Mouse (Mus musculus) heart, postnatal 14 days (tissue): ENCODE measurements around the gene Pecr. TPM values are rescaled to one million over a fixed set of nuclear protein-coding genes. Genes with fewer than 3 reads are reported as not detected.

ENCODE experiments used
- DNase-seq, 2 experiments: peaks; one replicate each; pipeline ENCODE4 v3.0.0; 2021 to 2022
- intact Hi-C: fragments of 180-260 bp; cut with DNase I; formaldehyde crosslinking; loops from one replicate; pipeline ENCODE4 v1.15.1; 2025
- long read RNA-seq, 2 experiments: library from polyadenylated mRNA; stranded (forward); transcript quantifications; one replicate each; pipeline ENCODE4 v2.0.0; 2021
- total RNA-seq, 2 experiments: library from RNA; stranded (reverse); gene quantifications; 2 replicates each; pipeline ENCODE4 v1.2.3; 2021

Pecr gene
- 10 to 100 TPM; 11.1 to 11.4 TPM for total RNA-seq
- long read RNA-seq, experiment 1, transcript Pecr-201 (8 exons, 1,186 nt) = major isoform, 21 of 24 reads
- long read RNA-seq, experiment 1, partial matches to known transcripts = 0 of 24 reads
- long read RNA-seq, experiment 1, other reads (novel, unspliced or antisense) = 3 of 24 reads
- long read RNA-seq, experiment 2, transcript Pecr-201 (8 exons, 1,186 nt) = major isoform, 21 of 21 reads
- long read RNA-seq, experiment 2, partial matches to known transcripts = 0 of 21 reads
- long read RNA-seq, experiment 2, other reads (novel, unspliced or antisense) = 0 of 21 reads

DNA sequence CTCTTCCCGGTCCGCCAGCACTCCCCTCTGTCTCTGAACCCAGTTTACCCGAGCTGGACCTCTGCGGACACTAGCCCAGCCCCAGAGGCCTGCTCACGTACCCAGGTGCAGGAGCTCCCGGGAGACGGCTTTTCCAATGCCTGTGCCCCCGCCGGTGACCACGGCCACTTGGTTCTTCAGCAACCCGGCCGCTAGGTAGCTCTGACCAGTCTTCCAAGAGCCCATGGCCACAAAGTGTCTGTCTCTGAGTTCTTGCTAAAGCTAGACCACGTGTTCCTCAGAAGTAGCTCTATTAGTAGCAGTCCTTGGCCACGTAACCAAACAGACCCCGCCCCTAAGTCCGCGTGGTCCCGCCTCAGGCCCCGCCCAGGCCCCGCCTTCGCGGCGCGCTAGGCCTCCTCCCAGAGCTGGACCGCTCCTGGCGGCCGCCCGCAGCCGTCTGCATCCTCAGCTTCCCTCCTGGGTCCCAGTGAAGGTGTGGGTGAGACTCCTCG lies at the start of gene Pecr, which contains the start of gene Tmem169:
Gene Pecr (minus strand): TSS at position 323 of the 494 bp plus-strand sequence.
Gene Tmem169 (plus strand): TSS at position 378 of the 494 bp plus-strand sequence.
- intact Hi-C loops = loop anchor here (5.0 kb wide), 1 partner anchor 42 kb away; no protein-coding TSS in a partner anchor
- peak; percentile 93 to 96 for DNase-seq

DNA sequence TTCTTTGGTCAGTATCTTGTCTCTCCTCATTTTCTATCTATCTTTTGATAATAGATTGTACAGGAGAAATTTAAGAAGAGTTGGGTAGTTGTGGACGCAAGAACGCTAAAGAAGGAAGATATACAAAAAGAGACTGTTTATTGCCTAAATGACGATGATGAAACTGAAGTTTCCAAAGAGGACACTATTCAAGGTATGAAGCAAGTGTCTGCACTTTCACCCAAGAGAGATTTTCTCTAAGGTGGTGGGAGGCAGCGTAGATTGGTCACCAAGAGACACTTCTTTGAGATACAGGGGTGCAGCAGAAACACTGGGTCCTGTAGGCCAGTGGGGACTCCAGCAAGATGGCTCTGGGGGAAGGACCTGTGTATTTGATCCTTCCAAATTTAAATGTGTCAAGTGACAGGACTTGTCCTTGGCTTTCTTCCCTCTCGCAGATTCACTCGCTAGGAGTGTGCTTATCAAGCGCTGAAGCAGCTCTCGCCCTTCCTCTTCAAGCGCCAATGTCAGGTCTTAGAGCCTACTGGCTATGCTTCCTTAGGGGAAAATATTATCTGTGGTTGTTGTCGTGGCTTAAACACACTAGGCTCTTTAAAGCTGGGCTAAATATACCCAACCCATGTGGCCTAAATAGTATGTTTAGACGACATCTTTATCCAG lies 42.2 kb upstream of the Pecr start:
- DNase-seq = peak; percentile 3 to 9
- intact Hi-C loops = no loop called here

DNA sequence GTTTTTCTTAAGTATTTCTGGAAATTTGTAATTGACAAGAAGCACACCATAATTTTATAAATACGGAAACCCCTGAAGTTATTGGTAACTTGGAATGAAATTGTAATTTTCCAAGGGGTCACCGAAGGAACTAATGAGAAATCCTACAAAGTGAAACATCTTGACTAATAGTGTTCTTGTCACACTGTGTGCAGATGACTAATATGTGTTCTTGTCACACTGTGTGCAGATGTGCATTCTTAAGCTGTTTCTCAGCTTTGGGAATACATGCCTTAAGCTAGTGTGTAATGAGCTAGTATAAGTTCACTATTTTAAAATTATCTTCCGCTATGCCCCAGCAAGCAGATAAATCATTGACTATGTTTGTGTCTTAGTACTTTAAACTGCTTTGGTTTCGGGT lies 39.1 kb upstream of the Pecr start:
- intact Hi-C loops = no loop called here

DNA sequence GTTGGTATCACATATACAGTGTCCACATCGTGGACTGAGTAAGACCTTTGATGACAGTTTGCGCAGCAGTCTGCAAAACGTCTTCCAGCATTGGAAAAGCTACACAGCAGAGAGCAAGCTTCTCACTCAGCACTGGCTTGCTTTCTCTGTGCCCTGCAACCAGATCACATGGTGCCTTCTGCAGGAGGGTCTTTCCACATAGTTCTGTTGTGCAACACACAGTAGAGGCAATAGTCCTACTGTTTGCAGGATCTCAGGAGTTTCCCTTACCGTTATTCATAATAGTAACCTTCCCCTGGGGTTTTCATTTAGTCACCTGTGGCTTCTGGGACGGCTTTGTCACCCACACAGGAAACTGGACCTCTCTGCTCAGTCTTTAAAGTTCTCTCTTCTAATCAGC lies 36.6 kb upstream of the Pecr start:
- no peak for DNase-seq
- intact Hi-C loops = no loop called here

More for the DNA sequence above, 39.1 kb upstream of the Pecr start:
- DNase-seq = no peak

DNA sequence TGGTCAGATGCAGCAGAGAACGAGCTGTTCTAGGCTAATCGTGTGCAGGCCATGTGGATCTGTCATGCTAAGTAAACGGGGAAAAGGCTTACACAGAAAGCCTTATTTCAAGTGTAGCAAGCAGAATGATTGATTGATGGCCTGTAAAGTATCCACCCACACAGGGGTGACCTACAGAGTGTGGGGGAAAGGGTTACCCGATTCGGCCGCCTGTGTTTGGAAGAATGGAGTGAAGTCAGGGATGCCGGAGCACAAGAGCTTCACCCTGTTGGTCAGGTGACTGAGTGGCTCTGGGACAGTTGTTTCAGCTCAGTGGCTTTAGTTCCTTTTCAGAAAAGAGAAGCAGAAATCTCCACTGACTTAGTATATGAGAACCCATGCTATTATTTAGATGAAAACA lies 32.8 kb upstream of the Pecr start:
- DNase-seq = no peak
- intact Hi-C loops = loop anchor here (5.0 to 10.0 kb wide), 2 partner anchors 260 to 398 kb away; partner anchors contain the start of gene Rpl37a

DNA sequence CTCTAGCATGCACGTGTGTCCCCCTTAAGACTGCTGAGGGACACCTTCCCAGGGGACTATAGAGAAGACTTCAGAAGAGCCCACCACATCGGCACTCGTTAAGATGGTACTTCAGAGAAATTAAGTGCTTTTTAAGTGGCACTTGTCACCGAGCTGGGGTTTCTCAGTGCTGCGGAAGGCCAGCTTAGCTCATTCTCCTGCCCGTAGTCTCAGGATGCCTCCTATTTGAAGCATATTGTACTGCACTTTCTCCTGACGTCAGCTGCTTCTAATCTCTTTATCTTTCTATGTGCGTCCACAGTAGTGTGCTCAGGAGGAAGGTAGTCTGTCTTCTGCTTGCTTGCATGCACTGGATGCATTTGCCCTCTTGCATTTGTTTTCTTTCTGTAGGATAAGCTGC lies 32.3 kb upstream of the Pecr start:
- intact Hi-C loops = loop anchor here (5.0 to 10.0 kb wide), 2 partner anchors 261 to 398 kb away; partner anchors contain the start of gene Rpl37a
- DNase-seq = no peak

DNA sequence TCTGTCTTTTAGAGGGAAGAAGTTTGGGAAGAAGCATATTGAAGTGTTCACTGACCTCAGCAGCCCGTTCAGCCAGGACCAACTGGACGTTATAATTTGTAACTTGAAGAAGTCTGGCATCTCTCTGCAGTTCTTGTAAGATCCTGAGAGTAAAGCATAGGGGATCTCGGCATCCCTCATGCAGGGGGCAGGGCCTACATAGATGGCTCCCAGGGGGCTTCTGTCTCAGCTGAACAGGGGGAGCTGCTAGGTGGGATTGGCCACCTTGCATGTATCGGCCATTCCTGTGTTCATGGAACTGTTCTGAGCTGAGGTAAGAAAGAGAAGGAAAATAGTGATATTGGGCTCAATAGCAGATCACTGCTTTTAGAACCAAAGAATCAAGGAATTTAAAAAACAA lies 31.3 kb upstream of the Pecr start:
- no peak for DNase-seq
- intact Hi-C loops = loop anchor here (5.0 to 10.0 kb wide), 2 partner anchors 262 to 399 kb away; partner anchors contain the start of gene Rpl37a

DNA sequence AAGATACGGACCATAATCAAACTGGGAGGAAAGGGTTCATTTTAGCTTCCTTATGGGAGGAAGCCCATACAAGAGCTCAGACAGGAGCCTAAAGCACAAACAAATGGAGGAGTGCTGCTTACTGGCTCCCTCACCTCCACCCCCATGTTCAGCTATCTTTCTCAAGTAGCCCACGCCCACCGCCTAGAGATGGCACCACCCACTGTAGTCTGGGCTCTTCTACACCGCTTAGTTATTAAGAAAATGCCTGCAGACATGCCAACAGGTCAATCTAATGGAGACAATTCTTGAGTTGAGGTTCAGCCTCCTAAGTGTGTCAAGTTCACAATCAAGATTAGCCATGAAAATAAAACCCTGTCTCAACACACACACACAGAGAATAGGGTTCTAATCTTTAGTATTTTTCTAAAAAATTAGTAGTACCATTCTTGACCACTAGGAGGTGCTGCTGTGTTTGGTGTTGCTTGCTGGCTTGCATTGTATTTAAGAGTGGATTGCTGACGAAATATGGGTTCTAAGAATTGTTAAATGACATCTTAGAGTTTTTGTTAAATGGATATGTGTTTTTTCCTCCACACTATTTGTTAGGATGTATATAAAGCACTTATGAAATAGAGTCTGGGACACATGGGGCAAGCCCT lies 29.4 kb upstream of the Pecr start:
- intact Hi-C loops = loop anchor here (2.0 to 10.0 kb wide), 2 partner anchors 401 to 541 kb away; partner anchors contain the start of gene Rpl37a
- DNase-seq = no peak

DNA sequence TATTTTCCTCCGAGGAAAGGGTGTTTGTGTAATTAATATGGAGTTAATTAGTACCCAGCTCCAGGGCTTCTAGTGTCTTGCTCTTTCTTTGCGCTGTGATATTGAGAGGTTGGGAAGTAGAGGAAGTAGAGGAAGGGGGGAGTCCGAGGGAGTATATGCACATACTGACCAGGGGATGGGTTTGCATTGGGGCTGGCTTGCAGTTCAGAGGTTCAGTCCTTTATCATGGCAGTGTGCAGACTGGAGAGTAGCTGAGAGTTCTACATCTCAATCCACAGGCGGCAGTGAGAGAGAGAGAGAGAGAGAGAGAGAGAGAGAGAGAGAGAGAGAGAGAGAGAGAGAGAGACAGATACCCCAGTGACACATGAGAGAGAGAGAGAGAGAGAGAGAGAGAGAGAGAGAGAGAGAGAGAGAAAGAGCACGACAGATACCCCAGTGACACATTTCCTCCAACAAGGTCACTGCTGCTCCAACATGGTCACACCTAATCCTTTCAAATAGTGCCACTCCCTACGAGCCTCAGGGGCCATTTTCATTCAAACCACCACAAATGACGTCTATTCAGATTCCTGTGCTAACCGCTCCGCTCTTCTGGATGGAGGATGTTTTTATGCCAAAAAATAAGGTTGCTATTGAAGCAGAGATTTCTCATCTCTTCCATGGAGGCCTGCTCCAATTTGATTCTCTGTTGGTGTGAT lies 28.7 kb upstream of the Pecr start:
- DNase-seq = no peak
- intact Hi-C loops = loop anchor here (2.0 to 10.0 kb wide), 2 partner anchors 402 to 542 kb away; partner anchors contain the start of gene Rpl37a

DNA sequence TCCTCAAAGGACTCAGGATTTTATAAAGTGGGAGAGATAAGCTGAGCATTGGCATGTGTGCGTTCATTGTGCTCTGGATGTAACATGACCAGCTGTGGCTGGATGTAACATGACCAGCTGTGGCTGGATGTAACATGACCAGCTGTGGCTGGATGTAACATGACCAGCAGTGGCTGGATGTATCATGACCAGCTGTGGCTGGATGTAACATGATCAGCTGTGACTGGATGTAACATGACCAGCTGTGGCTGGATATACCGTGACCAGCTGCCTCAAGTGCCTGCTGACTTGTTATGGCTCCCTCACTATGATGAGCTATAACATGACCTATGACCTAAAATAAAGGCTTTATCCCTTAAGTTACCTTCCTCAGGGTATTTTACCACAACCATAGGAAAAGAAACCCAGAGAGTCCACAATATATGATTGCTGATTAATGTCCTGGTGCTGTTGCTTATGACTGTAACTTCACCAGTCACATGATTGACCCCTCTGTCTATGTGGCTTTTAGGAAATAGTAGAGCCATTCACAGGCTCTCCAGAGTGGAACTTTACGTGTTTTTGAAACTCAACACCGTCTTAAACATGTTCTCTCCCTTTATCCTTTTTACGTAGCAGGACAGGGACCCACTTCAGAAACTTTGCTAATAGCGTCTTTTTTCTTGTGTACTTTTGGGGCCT lies 25.8 kb upstream of the Pecr start:
- DNase-seq = no peak
- intact Hi-C loops = loop anchor here (10.0 kb wide), 2 partner anchors 75 to 405 kb away; partner anchors contain the start of gene Rpl37a

DNA sequence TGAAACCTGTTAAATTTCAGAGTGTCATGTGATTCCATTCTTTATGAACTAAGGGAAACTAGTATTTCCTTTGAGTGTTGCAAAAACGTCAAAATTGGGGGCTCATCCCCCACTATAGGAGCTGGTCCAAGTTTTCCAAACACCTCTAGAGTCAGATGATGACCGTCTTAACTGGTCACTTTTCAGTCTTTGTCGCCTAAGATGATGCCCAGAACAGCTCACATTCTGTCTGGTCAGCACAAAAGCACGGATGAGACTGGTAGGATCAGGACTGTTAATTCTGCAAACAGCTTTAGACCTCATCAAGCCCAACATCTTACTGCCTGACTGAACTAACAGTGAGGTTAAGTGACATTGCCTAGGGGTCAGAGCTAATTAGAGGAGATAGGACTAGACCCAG lies 24.8 kb upstream of the Pecr start:
- intact Hi-C loops = loop anchor here (10.0 kb wide), 1 partner anchor 74 kb away; no protein-coding TSS in a partner anchor
- no peak for DNase-seq

DNA sequence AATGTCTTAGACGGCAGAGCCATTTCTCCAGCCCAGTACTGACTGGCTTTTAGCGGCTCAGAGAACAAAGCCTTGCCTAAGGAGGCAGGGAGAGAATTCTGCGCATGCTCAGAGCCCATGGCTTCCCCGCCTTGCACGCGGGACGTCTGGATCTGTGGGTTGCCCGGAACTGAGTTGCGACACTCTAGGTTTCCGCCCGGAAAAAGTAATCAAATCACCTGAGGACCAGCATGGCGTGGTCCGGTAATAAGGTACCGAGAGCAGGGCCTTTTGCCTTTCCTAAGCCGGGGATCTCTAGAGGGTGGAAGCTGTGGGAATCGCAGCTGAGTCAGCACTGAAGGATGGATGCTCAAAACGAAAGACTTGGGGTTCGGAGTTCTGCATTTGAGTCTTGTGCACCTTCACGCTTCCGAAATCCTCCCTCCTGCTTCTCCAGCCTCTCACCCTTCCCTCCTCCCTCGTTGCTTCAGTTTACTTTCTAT lies 23.2 kb upstream of the Pecr start, which contains the start of gene Xrcc5:
Gene Xrcc5 (plus strand): TSS at position 105 of the 482 bp plus-strand sequence.
- intact Hi-C loops = loop anchor here (10.0 kb wide), 1 partner anchor 73 kb away; no protein-coding TSS in a partner anchor
- peak; percentile 85 to 90 for DNase-seq

DNA sequence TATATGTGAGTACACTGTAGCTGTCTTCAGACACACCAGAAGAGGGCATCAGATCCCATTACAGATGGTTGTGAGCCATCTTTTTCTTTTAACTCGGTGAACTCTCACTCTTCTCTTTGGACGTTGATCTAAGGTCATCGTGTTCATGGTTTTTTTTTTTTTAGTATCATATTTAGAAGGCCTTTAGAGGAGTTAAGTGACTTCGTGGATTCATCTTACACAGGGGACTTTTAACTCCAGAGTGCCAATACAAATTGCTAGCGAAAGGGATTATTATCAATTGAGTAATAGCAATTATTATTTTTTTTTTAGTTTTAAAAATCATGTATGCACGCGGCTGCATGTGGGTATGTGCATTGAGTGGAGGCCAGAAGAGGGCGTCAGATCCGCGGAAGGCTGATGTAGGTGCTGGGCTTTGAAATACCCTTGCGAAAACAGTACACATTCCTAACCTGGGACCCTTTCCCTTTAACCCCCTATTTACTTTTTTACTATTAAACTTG lies 22.6 kb upstream of the Pecr start:
- intact Hi-C loops = loop anchor here (10.0 kb wide), 1 partner anchor 72 kb away; no protein-coding TSS in a partner anchor
- DNase-seq = peak; percentile 12 to 37

DNA sequence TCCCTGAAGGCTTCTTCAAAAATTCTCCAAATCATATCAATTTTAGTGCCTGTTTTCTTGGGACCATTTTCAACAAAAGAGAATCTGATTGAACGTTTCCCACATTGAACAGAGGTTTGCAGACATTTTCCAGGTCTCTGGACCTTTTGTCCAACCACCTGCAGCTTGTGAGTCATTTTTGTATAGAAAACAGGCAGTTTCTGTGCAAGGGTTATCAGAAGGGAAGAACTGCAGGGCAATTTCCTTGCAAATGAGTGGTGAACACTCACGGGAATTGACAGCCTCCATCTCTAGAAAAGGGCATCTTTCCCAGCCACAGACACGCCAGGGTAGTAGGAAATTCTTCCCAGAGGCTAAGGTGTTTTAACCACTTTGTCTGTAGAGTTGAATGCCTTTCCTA lies 22.1 kb upstream of the Pecr start:
- intact Hi-C loops = loop anchor here (10.0 kb wide), 1 partner anchor 71 kb away; no protein-coding TSS in a partner anchor

DNA sequence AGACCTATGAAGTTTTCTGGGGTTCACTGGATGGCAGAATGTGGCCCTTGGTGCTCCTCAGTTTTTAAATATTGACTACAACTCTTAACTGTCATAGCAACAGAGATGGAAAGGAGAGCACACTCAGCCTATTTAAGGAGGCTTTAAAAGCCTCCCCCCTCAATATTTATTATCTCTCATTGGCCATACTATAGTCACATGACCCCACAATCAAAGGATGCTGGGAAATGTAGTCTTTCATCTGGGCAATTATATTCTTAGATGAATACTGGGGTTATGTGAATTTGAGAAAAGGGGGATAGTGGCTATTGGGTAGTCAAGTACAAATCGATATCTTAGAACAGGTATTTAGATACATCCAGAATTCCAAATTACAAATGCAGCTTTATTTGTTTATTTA lies 17.7 kb upstream of the Pecr start:
- DNase-seq = no peak
- intact Hi-C loops = loop anchor here (10.0 kb wide), 1 partner anchor 67 kb away; no protein-coding TSS in a partner anchor

More for the DNA sequence above, 22.1 kb upstream of the Pecr start:
- no peak for DNase-seq

DNA sequence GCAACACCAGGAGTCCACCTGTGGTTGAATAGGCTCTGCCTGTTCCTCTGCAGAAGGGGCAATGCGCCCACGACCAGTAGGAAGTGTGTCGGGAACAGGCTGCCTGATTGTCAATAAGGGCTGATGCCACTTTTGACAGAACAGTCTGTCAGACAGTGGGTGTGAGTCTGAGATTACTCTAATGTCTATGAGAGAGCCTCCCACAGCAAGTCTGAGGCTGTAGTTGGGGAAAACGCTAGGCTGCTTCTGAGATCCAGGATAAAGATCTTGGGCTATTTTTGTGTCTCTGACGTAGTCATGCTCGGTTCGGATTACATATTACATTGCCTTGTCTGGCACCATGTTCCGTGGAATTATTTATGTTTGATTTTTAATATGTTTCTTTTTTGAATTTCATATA lies 11.6 kb upstream of the Pecr start:
- intact Hi-C loops = no loop called here

DNA sequence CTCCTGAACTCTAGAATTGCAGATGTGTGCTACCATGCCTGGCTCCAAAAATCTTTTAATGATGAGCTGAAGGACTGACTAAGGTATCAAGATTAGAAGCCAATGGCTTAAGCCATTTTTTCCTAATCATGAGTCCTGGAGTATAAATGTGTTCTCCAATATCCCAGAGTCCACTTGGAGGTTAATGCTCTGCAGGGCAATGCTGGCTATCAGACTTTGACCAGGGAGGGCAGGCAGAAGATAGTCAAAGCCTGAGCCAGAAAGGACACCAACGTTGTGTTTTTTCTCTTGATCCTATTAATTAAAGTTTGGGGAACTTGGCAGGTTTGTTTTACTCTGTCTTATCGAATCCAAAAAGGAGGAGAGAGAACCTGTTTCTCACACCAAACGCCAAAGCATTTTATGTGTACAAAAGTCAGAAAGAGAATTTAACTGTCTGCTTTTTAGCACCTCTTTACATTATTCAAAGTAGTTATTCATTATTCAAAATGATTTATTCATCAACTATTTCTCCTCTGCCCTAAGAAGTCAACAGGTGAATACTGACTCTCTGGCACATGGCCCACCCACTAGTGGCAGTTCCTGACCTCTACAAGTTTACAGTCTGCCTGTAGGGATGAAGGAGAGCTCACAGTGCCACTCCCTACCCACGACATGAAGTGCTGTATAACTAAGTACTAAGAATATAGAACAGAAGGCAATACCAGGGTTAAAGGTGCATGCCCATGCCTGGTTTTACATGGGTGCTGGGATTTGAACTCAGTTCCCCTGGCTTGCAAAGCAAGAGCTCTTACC lies 10.0 kb upstream of the Pecr start:
- intact Hi-C loops = no loop called here
- DNase-seq = no peak

More for the DNA sequence above, 11.6 kb upstream of the Pecr start:
- DNase-seq = no peak

DNA sequence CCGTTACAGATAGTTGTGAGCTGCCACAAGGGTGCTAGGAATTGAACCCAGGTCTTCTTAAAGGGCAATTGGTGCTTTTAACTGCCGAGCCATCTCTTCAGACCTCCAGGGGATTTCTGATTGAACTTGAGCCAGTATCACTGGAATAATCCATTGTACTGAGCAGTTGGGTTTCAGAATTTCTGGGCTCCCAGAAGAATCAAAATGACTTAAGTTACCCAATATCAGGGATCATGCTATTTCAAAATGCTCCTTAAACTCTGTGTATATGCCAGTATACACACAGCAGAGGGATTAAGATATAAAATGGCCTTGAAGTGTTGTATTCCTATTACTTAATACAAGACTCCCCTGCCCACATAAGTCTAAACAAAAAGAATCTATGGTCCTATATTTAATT lies 7.8 kb upstream of the Pecr start:
- no peak for DNase-seq
- intact Hi-C loops = no loop called here
